Mouse (Mus musculus) thymus, postnatal 36 days (tissue): ENCODE results near the gene Atat1.

Experiments
- DNase-seq, 2 experiments: peaks; one replicate each; pipeline ENCODE4 v3.0.0; 2022; ENCODE audit warnings: mixed read lengths in 2 of 2

Atat1 gene

GRCm38 (mm10) chr17:35917143-35917462 is 7.2 kb upstream of the Atat1 start:
- peak in 1 of 2 experiments; percentile 60 for DNase-seq

- DNase-seq, result peak; percentile 98 to 99
These were observed 6.6 kb upstream of the Atat1 start, which contains the start of the genes Mrps18b and Ppp1r10 for GRCm38 (mm10) chr17:35916297-35917142. Gene Mrps18b, minus strand, starts transcription at chr17:35916389. Gene Ppp1r10, plus strand, starts transcription at chr17:35916434.

DNA sequence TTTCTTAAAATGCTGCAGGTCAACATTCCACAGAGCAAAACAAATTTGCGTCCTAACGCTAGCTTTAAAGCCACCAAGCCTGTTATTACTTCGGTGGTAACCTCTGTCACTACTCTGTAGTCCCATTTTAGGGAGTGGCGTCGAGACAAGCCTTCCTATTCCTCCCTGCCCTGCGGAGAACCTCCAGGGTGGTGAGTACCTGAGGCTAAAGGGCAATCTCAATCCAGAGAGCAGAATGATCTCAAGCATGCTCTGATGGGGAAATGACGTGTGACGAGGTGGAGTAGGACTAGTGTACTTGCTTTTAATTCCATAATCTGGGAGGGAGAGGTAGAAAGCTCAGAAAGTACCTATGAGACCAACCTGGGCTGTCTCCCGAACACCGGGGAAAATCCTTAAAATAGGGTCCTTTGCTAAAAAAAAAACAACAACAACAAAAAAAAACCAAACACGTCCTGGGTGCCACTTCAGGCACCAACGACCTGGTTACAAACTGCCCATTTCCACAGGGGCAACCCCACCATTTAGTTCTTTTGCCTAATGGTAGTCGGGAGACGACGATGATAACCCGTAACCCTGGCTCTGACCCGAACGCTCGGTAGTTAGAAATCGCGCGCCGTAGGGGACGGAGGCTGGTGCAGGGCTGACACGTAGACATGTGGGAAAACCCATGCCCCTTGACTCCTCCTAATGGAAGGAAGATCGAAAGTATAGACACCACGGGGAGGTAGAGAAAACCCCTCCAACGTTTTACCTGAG is 5.8 kb upstream of the Atat1 start:
- DNase-seq, result no peak

DNA sequence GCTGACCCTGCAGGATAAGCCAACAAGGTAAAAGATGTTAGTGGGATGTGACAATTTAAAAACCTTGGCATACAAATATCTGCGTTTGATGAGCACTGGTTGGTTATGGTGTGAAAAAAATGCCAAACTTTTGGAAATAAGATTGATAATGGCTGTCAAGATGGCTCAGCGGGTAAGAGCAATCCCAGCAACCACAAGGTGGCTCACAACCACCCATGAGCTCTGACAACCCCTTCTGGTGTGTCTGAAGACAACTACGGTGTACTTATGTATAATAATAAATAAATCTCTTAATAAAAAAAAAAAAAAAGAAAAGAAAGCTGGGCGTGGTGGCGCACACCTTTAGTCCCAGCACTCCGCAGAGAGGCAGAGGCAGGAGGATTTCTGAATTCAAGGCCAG is 5.1 kb upstream of the Atat1 start:
- no peak for DNase-seq

DNA sequence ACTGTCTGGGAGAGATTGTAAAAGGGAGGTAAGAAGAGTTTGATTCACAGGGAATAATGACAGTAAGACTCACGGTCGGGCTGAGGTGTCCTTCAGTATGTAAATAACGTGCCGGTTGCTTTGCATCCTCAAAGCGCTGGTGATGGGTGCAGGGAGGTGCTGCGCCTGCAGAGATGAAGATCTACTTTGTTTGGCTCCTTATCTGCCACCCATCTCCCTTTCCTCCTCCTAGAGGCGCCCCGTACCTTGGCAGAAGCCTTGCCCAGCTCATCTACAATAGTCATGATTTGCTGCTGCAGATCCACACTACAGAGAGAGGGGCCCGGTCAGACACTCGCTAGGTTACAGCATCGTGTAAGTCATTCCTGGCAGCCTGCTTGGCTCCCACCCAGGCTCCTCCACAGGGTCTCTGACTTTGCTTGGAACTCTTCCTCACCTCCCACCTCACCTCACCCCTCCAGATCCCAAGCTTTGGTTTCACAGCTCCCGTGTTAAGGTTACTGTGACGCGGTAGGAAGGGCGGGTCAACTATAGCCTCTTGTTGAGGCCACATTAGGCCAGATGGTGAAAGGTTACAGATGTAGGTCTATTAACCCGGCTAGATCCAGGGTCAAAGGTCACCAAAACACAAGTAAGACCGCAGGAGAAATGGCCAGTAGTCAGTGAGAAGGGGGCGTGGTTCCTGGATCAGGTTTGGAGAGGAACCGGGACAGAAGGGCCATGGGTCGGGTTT is 523 bp downstream of the Atat1 start:
- no peak for DNase-seq

GRCm38 (mm10) chr17:35907609-35908008 is 2.3 kb downstream of the Atat1 start:
- no peak for DNase-seq

DNA sequence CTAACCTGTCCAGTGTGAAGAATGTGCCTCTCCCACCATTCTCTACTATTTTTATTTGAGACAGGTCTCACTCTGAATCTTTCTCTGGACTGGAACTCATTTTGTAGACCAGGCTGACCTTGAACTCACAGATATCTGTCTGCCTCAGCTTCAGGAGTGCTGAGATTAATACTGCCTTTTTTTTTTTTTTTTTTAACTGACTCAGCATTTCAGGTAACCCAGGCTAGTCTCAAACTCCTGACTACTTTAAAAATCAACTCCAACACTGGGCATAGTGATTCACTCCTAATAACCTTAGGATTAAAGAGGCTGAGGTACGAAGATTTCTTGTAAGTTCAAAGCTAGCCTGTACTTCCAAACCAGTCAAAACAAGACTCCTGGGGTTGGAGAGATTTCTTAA is 4.3 kb downstream of the Atat1 start:
- DNase-seq, result no peak

DNA sequence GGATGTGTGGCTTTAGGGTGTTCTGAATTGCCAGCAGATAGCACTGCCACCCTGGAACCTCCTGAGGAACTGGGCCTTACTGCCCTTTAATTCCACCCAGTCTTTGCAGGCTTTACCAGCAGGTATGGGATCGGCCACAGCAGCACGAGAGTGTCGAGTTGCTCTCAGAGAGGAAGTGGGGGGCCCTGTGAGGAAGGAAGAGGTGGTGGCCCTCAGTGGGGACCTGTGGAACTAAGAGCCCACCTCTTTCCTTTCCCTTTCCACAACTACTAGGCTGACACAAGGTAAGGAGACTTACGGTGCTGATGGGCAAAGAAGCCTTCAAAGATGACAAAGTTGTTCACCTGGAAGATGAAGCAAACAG is 5.9 kb downstream of the Atat1 start:
- peak in 1 of 2 experiments; percentile 33 for DNase-seq

DNA sequence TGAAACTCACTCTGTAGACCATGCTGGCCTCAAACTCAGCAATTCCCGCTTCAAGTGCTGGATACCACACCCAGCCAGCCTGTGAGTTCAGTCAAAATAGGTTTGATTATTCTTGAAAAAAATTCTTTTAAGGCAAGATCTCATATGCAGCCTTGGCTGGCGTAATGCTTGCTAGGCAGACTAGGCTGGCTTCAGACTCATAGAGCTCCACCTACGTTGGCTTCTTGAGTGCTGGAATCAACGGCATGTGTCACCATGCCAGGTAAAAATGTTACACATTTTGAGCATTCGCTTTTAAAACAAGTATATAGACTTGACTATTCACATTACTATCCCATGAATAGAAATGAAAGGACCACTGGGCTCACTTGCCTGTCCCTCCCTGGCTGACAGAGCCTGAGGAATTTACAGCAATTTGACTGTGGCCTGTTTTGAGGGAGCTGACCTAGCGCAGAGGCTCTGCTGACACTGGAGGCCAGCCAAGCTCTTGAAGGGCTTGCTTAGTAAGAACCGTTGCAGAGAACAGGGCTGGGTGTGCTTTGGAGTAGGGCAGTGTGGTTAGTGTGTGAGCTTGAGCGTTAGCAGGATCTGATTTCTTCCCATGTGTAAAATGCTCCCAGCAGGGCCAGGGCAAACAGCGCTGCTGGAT is 6.4 kb downstream of the Atat1 start:
- no peak for DNase-seq

GRCm38 (mm10) chr17:35900636-35901035 is 9.2 kb downstream of the Atat1 start:
- no peak for DNase-seq

DNA sequence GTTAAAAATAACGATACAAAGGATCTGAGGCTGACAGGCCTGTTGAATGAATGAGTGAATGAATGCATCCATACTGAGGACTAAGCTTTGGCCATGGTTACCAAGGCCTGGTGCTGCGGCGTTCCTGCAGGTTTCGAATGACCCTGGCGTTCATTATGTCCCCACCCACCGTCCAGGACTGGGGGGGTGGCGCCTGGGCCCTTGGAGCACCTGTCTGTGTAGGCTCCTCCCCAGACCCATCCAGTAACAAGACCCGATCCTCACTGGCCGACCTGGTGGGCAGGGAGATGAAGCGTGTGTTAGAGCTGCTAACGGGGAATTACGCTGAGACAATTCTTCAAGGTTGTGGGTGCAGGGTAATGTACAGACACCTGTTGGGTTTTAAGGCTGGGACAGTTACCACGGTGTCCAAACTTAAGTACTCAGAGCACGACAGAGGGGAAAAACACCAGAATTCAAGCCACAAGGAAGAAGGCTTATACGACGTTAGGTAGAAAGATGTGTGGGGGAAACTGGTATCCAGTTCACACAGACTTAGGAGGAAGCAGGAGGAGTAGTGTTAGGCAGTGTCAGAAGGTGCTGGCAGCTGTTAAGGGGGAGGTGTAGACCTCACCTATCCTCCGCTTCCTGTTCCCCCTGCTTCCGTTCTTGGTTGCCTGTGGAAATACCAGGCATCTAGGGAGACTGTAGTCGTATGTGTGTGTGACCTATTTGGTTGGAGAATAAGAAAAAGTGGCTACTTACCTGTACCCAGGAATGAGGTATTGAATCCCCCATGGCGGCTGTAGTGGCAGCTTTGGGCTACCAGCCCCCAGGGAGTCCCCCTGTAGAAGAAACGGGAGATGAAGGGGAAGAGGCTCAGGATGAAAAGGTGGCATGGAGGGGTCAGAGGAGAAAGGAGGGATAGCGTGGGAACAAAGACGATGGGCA is 12.0 kb downstream of the Atat1 start:
- peak; percentile 23 to 45 for DNase-seq

DNA sequence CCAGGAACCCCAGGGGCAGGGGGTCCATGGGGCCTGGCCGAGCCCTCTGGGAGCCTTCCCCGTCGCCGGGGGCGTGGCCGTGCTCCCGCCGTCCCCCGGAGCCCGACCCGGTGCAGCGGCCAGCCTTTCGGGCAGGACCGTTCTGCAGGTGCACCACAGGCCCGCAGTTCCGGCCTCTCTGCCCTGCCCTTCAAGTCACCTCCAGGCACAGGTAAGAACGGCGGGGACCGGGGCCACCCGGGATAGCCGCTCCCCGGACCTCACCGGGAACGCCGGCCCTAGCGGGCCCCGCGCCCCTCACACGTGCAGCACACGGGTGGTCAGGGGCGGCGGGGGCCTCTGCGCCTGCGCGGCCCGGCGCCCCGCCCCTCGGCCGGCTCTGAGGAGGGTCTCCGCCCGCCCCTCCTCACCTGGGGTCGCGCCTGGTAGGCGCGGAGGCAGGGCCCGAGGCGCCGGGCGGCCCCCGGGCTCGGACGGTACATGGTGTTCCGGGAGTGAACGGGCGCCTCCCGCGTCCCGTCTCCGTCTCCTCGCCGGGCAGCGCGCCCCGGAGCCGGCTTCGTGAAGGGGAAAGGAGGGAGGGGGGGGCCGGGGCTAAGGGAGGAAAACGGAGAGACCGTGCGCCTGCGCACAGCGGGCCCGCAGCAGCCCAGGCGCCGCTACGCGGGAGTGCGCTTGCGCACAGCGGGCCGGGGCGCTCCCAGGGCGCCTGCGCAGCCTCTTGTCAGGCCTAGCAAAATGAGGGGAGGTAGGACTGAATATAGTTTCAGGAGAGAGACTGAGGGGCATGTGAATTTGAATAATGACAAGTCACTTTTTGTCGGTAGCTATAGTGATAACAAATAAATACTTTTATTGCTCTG is 12.9 kb downstream of the Atat1 start, which contains the start of gene 2310061I04Rik:
Gene 2310061I04Rik, minus strand, starts transcription at position 651 of the 863 bp plus-strand sequence.
- peak; percentile 92 to 95 for DNase-seq

- DNase-seq, result no peak
These were observed 22.1 kb downstream of the Atat1 start for GRCm38 (mm10) chr17:35887725-35888124.

DNA sequence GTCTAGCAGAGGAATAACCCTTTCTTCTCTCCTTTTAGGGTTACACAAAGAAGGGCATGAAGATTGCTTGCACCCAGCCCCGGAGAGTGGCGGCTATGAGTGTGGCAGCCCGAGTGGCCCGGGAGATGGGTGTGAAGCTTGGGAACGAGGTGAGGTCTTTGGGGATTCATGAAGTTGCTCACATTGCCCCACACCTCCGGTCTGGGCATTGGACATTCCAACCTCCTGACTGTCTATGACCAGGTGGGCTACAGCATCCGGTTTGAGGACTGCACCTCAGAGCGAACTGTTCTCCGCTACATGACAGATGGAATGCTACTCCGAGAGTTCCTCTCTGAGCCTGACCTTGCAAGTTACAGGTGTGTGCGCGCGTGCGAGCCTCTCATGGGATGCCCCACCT is 26.1 kb downstream of the Atat1 start:
- DNase-seq, result no peak

GRCm38 (mm10) chr17:35882924-35883323 is 27.0 kb downstream of the Atat1 start:
- no peak for DNase-seq

DNA sequence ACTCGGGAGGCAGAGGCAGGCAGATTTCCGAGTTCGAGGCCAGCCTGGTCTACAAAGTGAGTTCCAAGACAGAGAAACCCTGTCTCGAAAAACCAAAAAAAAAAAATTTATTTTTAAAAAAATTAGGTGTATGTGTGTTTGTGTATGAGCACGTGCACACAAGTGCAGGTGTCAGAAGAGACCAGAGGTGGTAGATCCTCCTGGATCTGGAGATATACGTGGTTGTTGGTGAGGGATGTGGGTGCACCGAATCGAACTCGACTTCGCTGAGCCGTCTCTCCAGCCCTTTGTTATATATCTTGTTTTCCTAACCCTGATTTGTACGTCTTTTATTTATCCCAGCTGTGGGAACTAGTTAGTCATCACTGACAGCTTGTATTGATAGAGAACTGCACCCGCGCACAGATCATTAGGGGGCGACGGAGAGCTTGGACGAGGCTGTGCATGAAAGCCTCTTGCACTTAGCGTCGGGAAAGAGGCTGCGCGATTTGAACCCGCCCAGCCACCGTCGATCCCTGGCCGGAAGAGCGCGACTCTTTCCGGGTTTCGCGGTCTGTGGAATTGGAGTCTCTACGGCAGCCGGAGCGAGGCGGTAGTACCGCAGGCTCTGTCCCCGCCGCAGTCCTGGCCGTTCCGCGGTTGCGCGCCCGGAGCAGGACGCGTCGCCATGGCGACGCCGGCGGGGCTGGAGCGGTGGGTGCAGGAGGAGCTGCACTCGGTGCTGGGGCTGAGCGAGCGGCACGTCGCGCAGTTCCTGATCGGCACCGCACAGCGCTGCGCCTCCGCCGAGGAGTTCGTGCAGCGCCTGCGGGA is 30.4 kb downstream of the Atat1 start, which contains the start of gene Dhx16:
Gene Dhx16, plus strand, starts transcription at position 575 of the 813 bp plus-strand sequence.
- peak; percentile 94 to 96 for DNase-seq

- no peak for DNase-seq
These were observed 35.2 kb downstream of the Atat1 start for GRCm38 (mm10) chr17:35874721-35875120.

DNA sequence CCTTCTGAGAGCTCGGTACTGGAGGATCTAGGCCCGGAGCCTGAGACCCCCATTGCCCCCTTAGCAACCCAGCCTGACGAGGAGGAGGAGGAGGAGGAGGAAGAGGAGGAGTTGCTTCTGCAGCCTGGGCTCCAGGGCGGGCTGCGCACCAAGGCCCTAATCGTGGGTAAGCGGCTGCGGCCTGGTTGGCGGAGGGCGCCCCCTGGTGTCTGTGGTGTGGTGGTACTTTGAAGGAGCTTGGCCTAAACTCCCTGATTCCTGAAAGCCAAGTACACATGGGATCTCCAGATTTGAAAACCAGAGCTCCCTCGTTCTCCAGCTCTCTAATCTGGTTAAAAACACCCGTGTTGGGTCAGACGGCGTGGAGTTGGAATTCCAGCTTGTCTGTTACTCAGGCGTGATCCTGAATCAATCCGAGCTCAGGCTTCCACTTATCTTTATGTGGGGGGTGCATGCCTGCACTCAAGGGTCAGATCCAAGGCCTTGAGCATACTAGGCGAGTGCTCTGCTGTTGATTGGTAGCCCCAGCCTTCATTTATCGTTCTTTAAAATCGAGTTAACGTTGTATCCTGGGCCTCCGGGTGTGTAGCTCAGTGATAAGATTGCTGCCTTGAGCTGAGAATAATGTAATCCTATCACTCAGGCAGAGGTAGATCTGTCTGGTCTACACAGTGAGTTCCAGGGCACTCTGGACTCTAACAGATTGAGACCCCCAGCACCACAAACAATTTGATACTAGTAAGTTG is 35.9 kb downstream of the Atat1 start:
- DNase-seq, result peak; percentile 86 to 87
